Mouse (Mus musculus) embryonic stem cell, embryonic (primary cell): ENCODE measurements at regions not wholly inside any gene's neighbourhood (a gene's known extent, or its start where the extent isn't known, plus 50 kb on each side); places are given as distances from the start of the nearest gene placed in this dataset.

Experiments used
- CTCF ChIA-PET, 4 experiments: fragments of 300-600 bp in 2 of 4; fragments of 350-600 bp in 2 of 4; sonication (Branson Sonifier 250); formaldehyde crosslinking; loops; one replicate each; lab custom pipeline; 2022; ENCODE audit warnings: inconsistent platforms in 2 of 4; lab: Charles Lee
- POLR2A ChIA-PET, 4 experiments: fragments of 300-600 bp in 2 of 4; fragments of 350-600 bp in 2 of 4; sonication (Branson Sonifier 250); formaldehyde crosslinking; loops; one replicate each; lab custom pipeline; 2022; ENCODE audit warnings: antibody characterized with exemption in 4 of 4, inconsistent platforms in 1 of 4; lab: Charles Lee

DNA sequence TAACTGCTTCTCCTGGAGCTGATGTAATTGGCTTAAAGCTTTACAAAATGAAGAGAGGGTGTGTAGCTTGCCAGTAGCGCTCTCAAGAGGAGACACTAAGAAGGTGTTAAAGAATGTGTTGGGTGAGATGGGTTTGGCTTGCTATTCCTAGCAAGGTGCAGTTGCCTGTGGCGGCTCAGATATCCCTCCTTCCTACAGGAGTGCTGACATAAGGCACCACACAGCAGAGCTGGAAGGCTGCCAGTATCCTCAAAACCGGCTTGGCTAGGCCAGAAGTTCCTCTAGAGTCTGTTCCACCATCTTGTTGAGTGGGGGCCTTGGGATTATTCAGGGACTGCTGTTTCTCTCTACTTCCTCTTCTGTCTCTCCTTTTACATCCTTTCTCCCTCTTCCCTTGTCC is 191.5 kb downstream of the Tex29 start:
- ChIA-PET CTCF (no interaction called here), POLR2A (interaction anchor here in 2 of 4 experiments (0.6 to 0.7 kb wide), 2 partner anchors 8 to 610 kb away, joined by 3 to 5 read pairs; no protein-coding TSS in a partner anchor)

DNA sequence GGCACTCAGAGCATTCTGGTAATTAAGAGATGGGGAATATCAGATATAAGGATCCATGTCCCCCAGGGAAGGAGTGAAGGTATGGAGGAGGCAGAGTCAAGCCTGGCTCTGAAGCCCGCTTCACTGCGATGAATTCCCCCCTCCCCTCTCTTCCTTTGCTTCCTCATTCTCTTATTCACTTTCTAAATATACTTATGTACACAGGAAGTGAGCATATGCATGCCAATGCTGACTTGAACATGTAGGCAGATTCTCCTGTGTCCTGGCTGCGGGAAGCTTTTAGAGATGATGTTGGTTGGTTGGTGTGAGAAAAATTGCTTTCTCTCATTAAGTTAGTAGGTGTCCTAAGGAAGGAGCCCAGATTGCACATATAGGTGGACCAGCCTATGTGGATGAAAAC is 192.1 kb downstream of the Tex29 start:
- POLR2A ChIA-PET, result no interaction called here
- CTCF ChIA-PET, result no interaction called here

GRCm38 (mm10) chr8:12036349-12036748 is 196.1 kb downstream of the Tex29 start:
- POLR2A ChIA-PET, result no interaction called here
- CTCF ChIA-PET, result no interaction called here

DNA sequence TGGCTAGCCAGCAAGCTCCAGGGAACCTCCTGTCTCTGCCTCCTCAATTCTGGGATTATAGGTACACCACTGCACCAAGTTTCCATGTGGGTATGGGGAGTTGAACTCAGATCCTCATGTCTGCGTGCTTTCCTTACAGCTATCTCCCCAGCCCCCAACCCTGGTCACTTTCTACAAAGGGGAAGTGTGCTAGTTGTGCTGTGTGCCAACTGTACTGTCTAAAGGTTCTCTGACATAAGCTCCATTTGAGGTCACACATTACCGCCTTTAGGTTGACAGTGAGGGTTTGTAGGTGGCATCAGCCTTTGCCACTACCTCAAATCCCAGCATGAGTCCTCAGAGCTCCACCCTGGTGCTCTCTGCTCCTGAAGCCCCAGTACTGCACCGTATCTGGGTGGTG is 200.7 kb downstream of the Tex29 start:
- CTCF ChIA-PET, result interaction anchor here in 1 of 4 experiments (0.6 kb wide), 1 partner anchor 12 kb away, joined by 3 read pairs; no protein-coding TSS in a partner anchor
- POLR2A ChIA-PET, result interaction anchor here in 1 of 4 experiments (1.8 kb wide), 1 partner anchor 485 kb away, joined by 4 read pairs; the partner anchor contains the start of gene Ing1

DNA sequence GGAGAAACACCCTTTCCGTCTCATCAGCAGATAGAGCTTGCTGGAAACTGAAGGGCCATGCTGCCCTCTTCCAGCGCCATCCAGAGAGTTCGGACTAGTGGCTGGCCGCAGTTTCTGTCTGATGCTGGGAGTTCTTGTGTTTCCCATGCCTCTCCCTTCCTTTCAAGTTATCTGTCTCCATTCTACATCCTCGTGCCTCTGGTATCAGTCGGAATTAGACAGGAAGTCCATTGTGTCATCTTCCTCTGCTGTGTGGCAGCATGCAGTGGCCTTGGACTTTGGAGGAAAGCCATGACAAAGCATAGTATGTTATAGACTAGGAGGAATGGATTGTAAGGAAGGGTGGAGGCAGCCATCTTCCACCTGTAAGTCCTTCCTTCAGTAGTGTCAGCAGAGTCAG is 201.4 kb downstream of the Tex29 start:
- ChIA-PET CTCF (no interaction called here), POLR2A (no interaction called here)

DNA sequence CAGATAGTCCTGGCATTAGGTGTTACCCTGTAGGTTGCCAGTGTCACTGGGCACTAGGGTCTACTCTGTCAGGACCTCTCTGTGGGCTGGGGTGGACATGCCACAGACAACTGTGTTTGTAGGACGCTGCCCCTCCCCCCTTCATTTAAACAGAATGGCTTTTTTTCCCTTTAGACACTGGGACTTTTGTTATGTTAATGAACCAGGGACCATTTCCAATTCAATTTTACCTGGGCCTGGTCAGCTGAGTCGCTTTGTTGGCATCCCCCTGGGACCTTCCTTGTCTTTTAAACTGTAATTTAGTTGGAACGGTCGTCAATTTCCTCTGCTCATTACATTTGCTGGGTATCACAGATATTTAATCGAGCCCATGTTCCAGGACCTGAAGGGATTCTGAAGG is 210.6 kb downstream of the Tex29 start:
- CTCF ChIA-PET, result interaction anchor here in 1 of 4 experiments (0.6 kb wide), 1 partner anchor 250 kb away, joined by 3 read pairs; no protein-coding TSS in a partner anchor
- POLR2A ChIA-PET, result interaction anchor here in 2 of 4 experiments (0.8 to 1.3 kb wide), 5 partner anchors 11 to 621 kb away, joined by 3 to 7 read pairs (median 4); partner anchors contain the start of genes Ing1 (in 1 of the 2) and Tubgcp3 (in 1 of the 2)

- POLR2A ChIA-PET, result interaction anchor here in 2 of 4 experiments (0.7 to 1.3 kb wide), 7 partner anchors 11 to 620 kb away, joined by 3 to 7 read pairs (median 3); partner anchors contain the start of genes Ing1 (in 1 of the 2) and Tubgcp3 (in 1 of the 2)
- CTCF ChIA-PET, result interaction anchor here in 1 of 4 experiments (0.6 kb wide), 1 partner anchor 55 kb away, joined by 3 read pairs; no protein-coding TSS in a partner anchor
Observed at GRCm38 (mm10) chr8:12051357-12051756, 211.1 kb downstream of the Tex29 start.

- POLR2A ChIA-PET, result no interaction called here
- CTCF ChIA-PET, result no interaction called here
Observed at GRCm38 (mm10) chr8:12055931-12056330, 215.7 kb downstream of the Tex29 start.

GRCm38 (mm10) chr8:12061237-12061636 is 217.4 kb upstream of the A230072I06Rik start:
- ChIA-PET CTCF (no interaction called here), POLR2A (interaction anchor here in 1 of 4 experiments (1.3 kb wide), 1 partner anchor 9 kb away, joined by 3 read pairs; no protein-coding TSS in a partner anchor)

- ChIA-PET CTCF (interaction anchor here in 1 of 4 experiments (0.9 kb wide), 1 partner anchor 106 kb away, joined by 3 read pairs; no protein-coding TSS in a partner anchor), POLR2A (interaction anchor here in 1 of 4 experiments (1.3 to 1.7 kb wide), 2 partner anchors 12 kb away, joined by 4 to 7 read pairs; no protein-coding TSS in a partner anchor)
Observed at GRCm38 (mm10) chr8:12062710-12063109, 215.9 kb upstream of the A230072I06Rik start.

DNA sequence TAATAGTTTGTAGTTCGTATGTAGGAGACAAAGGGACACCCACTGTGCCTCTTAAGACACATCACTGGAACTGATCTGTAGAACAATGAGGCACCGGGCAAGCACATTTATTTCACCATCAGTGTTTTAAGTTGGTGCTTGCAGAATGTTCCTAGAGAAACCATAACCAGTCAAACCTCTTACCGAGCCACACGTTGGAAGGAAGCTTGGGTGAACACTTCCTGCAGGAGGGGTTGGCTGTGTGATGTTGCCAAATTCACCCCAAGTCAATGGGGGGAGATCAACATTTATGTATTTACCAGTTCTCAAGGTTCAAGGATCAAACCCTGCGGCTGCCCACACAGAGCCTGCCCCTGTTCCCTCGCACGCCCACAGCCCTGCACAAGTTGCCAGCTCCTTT is 214.0 kb upstream of the A230072I06Rik start:
- ChIA-PET CTCF (no interaction called here), POLR2A (no interaction called here)

GRCm38 (mm10) chr8:12066454-12066853 is 212.2 kb upstream of the A230072I06Rik start:
- CTCF ChIA-PET, result no interaction called here

DNA sequence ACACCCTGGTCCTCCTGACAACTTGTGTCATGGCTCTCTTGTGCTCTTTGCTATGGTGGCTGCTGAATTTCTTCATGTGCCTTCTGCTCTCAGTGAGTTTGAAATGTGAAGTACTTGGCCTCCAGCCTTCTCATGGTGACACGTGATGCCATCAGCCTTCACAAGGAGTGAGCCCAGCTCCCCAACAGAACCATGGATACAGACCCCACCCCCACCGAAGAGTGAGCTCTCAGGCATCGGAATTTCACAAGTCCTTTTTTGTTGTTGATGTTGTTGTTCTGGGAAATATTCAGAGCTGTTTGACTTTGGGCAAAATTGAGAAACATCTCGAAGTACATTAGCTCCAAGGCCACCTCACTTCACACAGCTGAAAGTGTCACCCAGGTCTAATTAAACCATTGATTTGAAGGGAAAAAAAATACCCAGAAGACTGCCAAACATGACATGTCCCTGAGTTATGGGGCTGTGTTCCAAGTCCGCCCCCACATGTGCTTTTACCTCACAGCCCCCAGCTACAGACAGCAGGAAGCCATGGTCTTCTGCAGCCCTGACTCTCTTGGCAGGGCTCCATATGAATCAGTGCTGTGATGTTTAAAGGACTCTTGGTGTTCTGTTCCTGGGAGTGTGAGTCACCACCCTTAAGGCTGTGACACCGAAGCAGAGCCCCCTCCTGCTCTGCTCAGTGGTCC is 205.2 kb upstream of the A230072I06Rik start:
- CTCF ChIA-PET, result no interaction called here
- POLR2A ChIA-PET, result no interaction called here

More at GRCm38 (mm10) chr8:12066454-12066853, 212.2 kb upstream of the A230072I06Rik start:
- POLR2A ChIA-PET, result interaction anchor here in 1 of 4 experiments (1.2 kb wide), 1 partner anchor 47 kb away, joined by 3 read pairs; no protein-coding TSS in a partner anchor

DNA sequence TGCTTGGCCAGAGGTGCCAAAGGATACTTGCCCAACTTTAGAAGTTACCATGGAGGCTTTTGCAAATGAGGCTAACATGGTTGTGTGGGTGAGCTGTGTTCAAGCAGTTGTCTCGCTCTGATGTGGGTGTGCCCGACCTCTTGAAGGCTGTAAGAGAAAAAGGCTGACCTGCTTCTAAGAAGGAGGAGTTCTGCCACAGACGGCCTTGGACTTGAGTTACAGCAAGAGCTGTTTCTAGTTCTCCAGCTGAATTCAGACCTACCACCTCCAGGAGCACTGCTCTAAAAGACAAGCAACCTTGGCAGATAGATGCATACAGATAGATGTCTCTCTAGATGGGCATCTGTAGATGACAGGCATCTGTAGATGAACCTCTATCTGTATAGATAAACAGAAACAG is 202.7 kb upstream of the A230072I06Rik start:
- ChIA-PET POLR2A (no interaction called here), CTCF (no interaction called here)

GRCm38 (mm10) chr8:12076811-12077375 is 201.7 kb upstream of the A230072I06Rik start:
- ChIA-PET POLR2A (no interaction called here), CTCF (no interaction called here)

- ChIA-PET POLR2A (no interaction called here), CTCF (no interaction called here)
Observed at GRCm38 (mm10) chr8:12077896-12078295, 200.7 kb upstream of the A230072I06Rik start.

DNA sequence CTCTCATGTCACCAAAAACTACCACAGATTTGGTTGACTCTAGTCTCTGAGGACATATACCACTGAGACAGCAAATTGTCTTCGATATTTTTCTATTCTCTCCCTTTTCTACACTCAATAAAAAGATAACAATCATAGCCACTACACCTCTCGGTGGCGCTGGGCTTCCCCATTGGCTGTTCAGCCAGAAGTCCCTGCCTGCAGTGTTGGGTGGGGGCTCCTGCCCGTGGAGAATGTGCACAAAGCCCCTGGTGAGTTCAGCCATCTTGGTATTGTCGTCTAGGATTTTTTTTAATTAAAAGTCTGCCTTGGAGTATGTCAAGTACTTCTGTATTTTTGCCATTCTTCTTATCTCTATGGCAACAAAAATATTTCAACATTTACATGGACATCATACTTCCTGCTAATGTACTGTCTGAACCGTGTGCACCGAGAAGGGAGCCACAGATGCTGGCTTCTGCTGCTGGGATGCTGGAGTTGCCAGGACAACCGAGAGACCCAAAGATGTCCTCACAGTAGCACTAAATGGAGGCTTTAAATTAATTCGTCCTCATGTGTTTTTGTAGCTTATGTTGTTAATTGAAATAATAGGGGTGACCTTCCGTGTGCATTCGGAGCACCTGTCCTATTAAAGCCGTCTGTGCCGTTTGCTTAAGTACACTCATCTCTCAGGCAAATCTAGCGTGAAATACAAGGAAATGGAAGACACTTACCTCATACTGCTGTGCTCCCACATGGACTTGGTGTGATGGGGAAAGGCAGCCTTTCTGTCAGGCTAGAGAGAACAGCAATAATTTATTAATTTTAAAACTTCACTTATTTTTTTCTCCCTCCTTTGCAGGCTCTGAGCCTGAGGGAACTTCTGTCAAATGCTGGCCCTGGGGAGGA is 199.7 kb upstream of the A230072I06Rik start:
- ChIA-PET CTCF (no interaction called here), POLR2A (interaction anchor here in 1 of 4 experiments (0.6 kb wide), 1 partner anchor 14 kb away, joined by 4 read pairs; no protein-coding TSS in a partner anchor)

- CTCF ChIA-PET, result interaction anchor here in 1 of 4 experiments (0.6 to 0.7 kb wide), 2 partner anchors 139 to 663 kb away, joined by 3 read pairs; no protein-coding TSS in a partner anchor
- POLR2A ChIA-PET, result interaction anchor here in 1 of 4 experiments (0.6 kb wide), 1 partner anchor 443 kb away, joined by 3 read pairs; no protein-coding TSS in a partner anchor
Observed at GRCm38 (mm10) chr8:12081536-12081935, 197.1 kb upstream of the A230072I06Rik start.
